Mouse (Mus musculus): Measurements from ENCODE around the gene Cfi. TPM values are rescaled to one million over a fixed set of nuclear protein-coding genes. Genes with fewer than 3 reads are reported as not detected.

The Cfi gene
- 2.3 and 9.1 TPM in 2 replicates for polyA plus RNA-seq (2012; rRNA removed; ENCODE audit: low replicate concordance)

GRCm38 (mm10) chr3:129835388-129835934 lies at the start of gene Cfi:
Gene Cfi, plus strand, starts transcription at chr3:129835884.

GRCm38 (mm10) chr3:129803765-129804164 lies 31.9 kb upstream of the Cfi start, which contains the start of gene Lrit3:
Gene Lrit3, minus strand, starts transcription at chr3:129804030.

GRCm38 (mm10) chr3:129822206-129822775 lies 13.4 kb upstream of the Cfi start, which contains the start of gene Rrh:
Gene Rrh, minus strand, starts transcription at chr3:129822587.

GRCm38 (mm10) chr3:129831035-129831568 lies 4.6 kb upstream of the Cfi start, which contains the start of gene Gar1:
Gene Gar1, minus strand, starts transcription at chr3:129831396.

GRCm38 (mm10) chr3:129878405-129879021 lies 42.8 kb downstream of the Cfi start, which contains the start of gene Pla2g12a:
Gene Pla2g12a, plus strand, starts transcription at chr3:129878606.

GRCm38 (mm10) chr3:129901271-129901809 lies 65.7 kb downstream of the Cfi start, which contains the start of gene Casp6:
Gene Casp6, plus strand, starts transcription at chr3:129901425.

Other genes with a start within 250 kb of the Cfi start
- 0.17 and 2.8 TPM in 2 replicates for gene Egf, start 80.6 kb upstream of the Cfi start, polyA plus RNA-seq (2012; rRNA removed; ENCODE audit: low replicate concordance)
- gene Lrit3, start 31.9 kb upstream of the Cfi start, polyA plus RNA-seq (2012; rRNA removed; ENCODE audit: low replicate concordance) = 0.15 and 0.16 TPM in 2 replicates
- gene Rrh, start 13.3 kb upstream of the Cfi start, polyA plus RNA-seq (2012; rRNA removed; ENCODE audit: low replicate concordance) = not detected in 2 replicates
- 6.9 and 12.4 TPM in 2 replicates for gene Gar1, start 4.5 kb upstream of the Cfi start, polyA plus RNA-seq (2012; rRNA removed; ENCODE audit: low replicate concordance)
- gene Pla2g12a, start 42.7 kb downstream of the Cfi start, polyA plus RNA-seq (2012; rRNA removed; ENCODE audit: low replicate concordance) = 45.3 and 45.4 TPM in 2 replicates
- gene Casp6, start 65.5 kb downstream of the Cfi start, polyA plus RNA-seq (2012; rRNA removed; ENCODE audit: low replicate concordance) = 163 and 236 TPM in 2 replicates
- 1.1 and 2.0 TPM in 2 replicates for gene Mcub, start 134.3 kb downstream of the Cfi start, polyA plus RNA-seq (2012; rRNA removed; ENCODE audit: low replicate concordance)
- 24.9 and 44.7 TPM in 2 replicates for gene Sec24b, start 225.7 kb downstream of the Cfi start, polyA plus RNA-seq (2012; rRNA removed; ENCODE audit: low replicate concordance)

Data from duodenum, adult 2 months (tissue).